Mouse (Mus musculus): ENCODE measurements at regions not wholly inside any gene's neighbourhood (a gene's known extent, or its start where the extent isn't known, plus 50 kb on each side); places are given as distances from the start of the nearest gene placed in this dataset.

DNA sequence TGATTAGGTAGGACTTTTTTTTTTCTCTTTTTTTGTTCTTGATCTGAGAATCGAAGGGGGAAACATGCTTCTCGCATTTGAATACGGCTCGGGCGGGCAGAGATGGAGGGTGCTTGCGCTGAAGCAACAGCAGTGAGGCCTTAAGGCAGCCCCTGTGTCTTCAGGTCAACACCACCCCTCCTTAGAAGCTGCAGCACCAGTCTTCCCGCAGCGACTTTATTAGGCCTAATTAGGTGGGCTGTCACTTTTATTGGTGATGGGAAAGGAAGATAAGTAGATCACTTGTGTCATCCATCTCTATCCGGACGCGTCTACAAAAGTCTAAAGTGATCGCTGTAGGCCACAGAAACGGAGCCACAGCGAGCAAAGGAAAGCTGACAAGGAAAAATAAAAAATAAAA, 122.0 kb downstream of the Anxa2 start:
- H3K27me3 ChIP-seq (replicated peaks), result no peaks in the 10 kb centered on the region
- WGBS, result 54% methylated on average over 14 of the region's 14 CpGs
- H3K4me3 ChIP-seq (replicated peaks), result no peak overlapping the region
- H3K9ac ChIP-seq, result no peak overlapping the region
- H3K9me3 ChIP-seq, result no peaks in the 10 kb centered on the region
- H3K4me2 ChIP-seq, result no peak overlapping the region
- H3K27ac ChIP-seq, result no peak overlapping the region
- no peaks in the 10 kb centered on the region for H3K36me3 ChIP-seq
- H3K4me1 ChIP-seq, result no peaks in the 10 kb centered on the region
- no peak for ATAC-seq (ENCODE audit: insufficient read depth, low FRiP score, low read depth)

DNA sequence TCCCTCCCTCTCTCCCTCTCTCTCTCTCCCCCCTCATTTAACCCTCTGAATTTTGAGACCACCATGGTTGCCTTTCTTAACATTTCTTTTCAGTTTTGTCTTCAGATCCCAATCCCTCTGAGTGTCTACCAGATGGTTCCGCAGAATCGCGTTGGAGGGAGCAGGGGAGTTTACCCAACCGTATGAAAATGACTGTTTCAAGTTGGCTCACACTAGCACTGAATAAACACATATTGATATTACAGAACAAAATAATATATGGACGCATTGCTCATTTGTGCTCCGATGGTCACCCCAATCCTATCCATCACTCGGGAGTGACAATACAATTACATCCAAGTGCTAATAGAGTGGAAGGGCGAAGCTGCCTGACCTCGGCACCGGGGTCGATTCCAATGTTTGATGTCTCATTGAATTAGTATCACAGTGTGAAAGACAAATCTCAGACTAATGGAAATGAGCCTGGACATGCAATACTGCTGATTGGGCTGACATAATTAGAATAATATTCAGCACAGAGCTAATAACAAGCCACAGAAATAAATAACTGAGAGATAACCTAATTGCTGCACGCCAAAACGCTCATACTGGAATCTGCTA, 115.3 kb downstream of the Anxa2 start:
- 38% methylated on average over 13 of the region's 13 CpGs for WGBS
- Histone ChIP-seq H3K27me3 (replicated peaks) (no peaks in the 10 kb centered on the region), H3K9me3 (no peaks in the 10 kb centered on the region), H3K4me1 (0 out of 2 replicates have a peak, but pooled peaks cover 2% of the 10 kb centered on the region), H3K4me3 (replicated peaks) (no peak overlapping the region), H3K4me2 (no peak overlapping the region), H3K36me3 (no peaks in the 10 kb centered on the region), H3K9ac (no peak overlapping the region), H3K27ac (no peak overlapping the region)
- no peak for ATAC-seq (ENCODE audit: insufficient read depth, low FRiP score, low read depth)

DNA sequence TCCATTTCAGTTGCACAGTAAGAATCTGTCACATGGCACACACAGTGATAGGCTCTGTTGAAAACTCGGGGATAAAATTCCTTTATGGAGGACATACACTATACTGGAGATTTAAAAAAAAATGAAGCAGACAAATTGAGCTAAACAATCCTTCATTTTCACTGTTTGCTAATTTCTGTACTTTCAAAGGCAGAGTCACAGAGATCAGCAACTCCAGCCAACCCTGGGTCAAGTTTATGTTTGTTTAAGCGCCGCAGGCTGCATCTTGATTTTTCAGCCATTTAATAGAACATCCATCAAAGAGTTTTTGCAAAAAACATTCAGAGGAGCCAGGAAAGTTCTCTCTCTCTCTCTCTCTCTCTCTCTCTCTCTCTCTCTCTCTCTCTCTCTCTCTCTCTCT, 114.8 kb downstream of the Anxa2 start:
- H3K27me3 ChIP-seq (replicated peaks), result no peaks in the 10 kb centered on the region
- WGBS, result 30% methylated on average over 3 of the region's 3 CpGs
- H3K4me3 ChIP-seq (replicated peaks), result no peak overlapping the region
- no peaks in the 10 kb centered on the region for H3K9me3 ChIP-seq
- 0 out of 2 replicates have a peak, but pooled peaks cover 2% of the 10 kb centered on the region for H3K4me1 ChIP-seq
- H3K36me3 ChIP-seq, result no peaks in the 10 kb centered on the region
- no peak overlapping the region for H3K27ac ChIP-seq
- no peak overlapping the region for H3K4me2 ChIP-seq
- no peak for ATAC-seq (ENCODE audit: insufficient read depth, low FRiP score, low read depth)
- H3K9ac ChIP-seq, result no peak overlapping the region

- no peaks in the 10 kb centered on the region for H3K9me3 ChIP-seq
- H3K27ac ChIP-seq, result no peak overlapping the region
- 0 out of 2 replicates have a peak, but pooled peaks cover 2% of the 10 kb centered on the region for H3K4me1 ChIP-seq
- no peak overlapping the region for H3K4me3 ChIP-seq (replicated peaks)
- WGBS, result 33% methylated on average over 6 of the region's 6 CpGs
- no peak overlapping the region for H3K9ac ChIP-seq
- no peaks in the 10 kb centered on the region for H3K27me3 ChIP-seq (replicated peaks)
- no peak overlapping the region for H3K4me2 ChIP-seq
- ATAC-seq (ENCODE audit: insufficient read depth, low FRiP score, low read depth), result no peak
- H3K36me3 ChIP-seq, result no peaks in the 10 kb centered on the region
These were observed 113.6 kb downstream of the Anxa2 start for GRCm38 (mm10) chr9:69566996-69567395.

DNA sequence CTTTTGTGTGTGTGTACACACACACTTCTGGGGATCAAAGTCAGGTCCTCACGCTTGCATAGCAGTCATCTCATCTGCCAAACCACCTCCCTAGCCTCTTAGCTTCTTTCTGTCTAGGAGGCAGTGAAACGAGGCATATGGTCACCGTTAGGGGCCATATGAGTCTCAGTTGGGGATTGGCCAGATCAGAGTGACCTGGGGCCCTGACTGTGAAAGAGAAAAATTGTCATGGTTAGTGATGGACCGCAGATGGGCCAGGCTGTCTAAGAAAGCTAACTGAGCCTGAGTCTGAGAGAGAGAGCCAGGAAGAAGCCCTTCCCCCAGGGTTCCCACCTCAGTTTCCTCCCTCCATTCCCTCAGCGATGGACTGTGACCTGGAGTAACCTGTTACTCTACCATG, 89.8 kb downstream of the Anxa2 start:
- Histone ChIP-seq H3K4me1 (no peaks in the 10 kb centered on the region), H3K4me2 (no peak overlapping the region), H3K27me3 (replicated peaks) (no peaks in the 10 kb centered on the region), H3K4me3 (replicated peaks) (no peak overlapping the region), H3K9ac (no peak overlapping the region), H3K9me3 (no peaks in the 10 kb centered on the region), H3K27ac (no peak overlapping the region), H3K36me3 (no peaks in the 10 kb centered on the region)
- ATAC-seq (ENCODE audit: insufficient read depth, low FRiP score, low read depth), result no peak
- 56% methylated on average over 5 of the region's 5 CpGs for WGBS
